In the genomic region with DNA sequence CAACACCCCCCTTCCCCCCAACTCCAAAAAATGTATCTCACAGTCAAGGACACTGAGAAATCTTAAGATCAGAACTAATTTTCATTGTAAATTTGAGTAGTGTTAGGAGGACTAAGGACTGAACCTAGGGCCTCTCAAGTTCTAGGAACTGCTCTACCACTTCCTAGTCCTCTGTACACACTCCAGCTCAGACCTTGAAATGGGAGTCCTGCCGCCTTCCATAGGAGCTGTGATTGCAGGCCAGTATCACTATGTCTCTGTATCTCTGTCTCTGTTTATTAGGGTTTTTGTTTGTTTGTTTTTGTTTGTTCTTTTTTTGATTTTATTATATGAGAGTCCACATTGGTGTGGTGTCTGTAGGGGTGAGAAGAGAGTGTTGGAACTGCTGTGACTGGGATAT, we compare ENCODE assay signal across 11 mouse cellular contexts. TPM values are rescaled to one million over a fixed set of nuclear protein-coding genes. Genes with fewer than 3 reads are reported as not detected.
DNase-seq lines count a peak whose midpoint lies in the region; ATAC-seq lines count a peak whose summit lies in the region.
"Had no signal": no experiment of that assay in that cellular context is flagged by ENCODE, and none has a peak within 500 bp of the region (broad histone marks: within the 10 kb centered on the region; RNA-seq: fewer than 3 reads in every experiment).

No protein-coding gene starts in this region.

- H3K9me3 ChIP-seq in intestine, embryonic 15.5 days, result no peaks in the 10 kb centered on the region
- H3K9me3 ChIP-seq in intestine, embryonic 16.5 days (ENCODE audit: control insufficient read depth, low read length), result no peaks in the 10 kb centered on the region
- no peaks in the 10 kb centered on the region for H3K9me3 ChIP-seq in hindbrain, embryonic 13.5 days
- H3K9me3 ChIP-seq in midbrain, embryonic 14.5 days (ENCODE audit: control insufficient read depth, low read length), result no peaks in the 10 kb centered on the region

- 0 out of 2 replicates have a peak overlapping the region, but pooled peaks have one; percentile 24 for H3K4me2 ChIP-seq in intestine, embryonic 15.5 days (replicated peaks)
- no peak overlapping the region for H3K4me2 ChIP-seq in intestine, embryonic 16.5 days (ENCODE audit: low read depth, low read length)
- H3K4me2 ChIP-seq in hindbrain, embryonic 13.5 days, result peak overlapping the region; percentile 41
- peak overlapping the region; percentile 43 for H3K4me2 ChIP-seq in midbrain, embryonic 14.5 days (ENCODE audit: low read length)

- 57% methylated on average over 1 of the region's 1 CpGs for WGBS in intestine, embryonic 15.5 days
- WGBS in intestine, embryonic 16.5 days, result 50% methylated on average over 1 of the region's 1 CpGs
- whole genome bisulfite sequencing in hindbrain, embryonic 13.5 days, result 65% methylated on average over 1 of the region's 1 CpGs
- 86% methylated on average over 1 of the region's 1 CpGs for WGBS in midbrain, embryonic 14.5 days

- H3K27ac ChIP-seq in intestine, embryonic 15.5 days, result no peak overlapping the region
- no peak overlapping the region for H3K27ac ChIP-seq in intestine, embryonic 16.5 days (ENCODE audit: low read length)
- H3K27ac ChIP-seq in hindbrain, embryonic 13.5 days, result no peak overlapping the region
- no peak overlapping the region for H3K27ac ChIP-seq in midbrain, embryonic 14.5 days (replicated peaks; ENCODE audit: low read depth, low read length)

- no peaks in the 10 kb centered on the region for H3K27me3 ChIP-seq in intestine, embryonic 15.5 days (replicated peaks)
- no peaks in the 10 kb centered on the region for H3K27me3 ChIP-seq in intestine, embryonic 16.5 days (replicated peaks; ENCODE audit: control insufficient read depth, insufficient read depth, low read length)
- H3K27me3 ChIP-seq in hindbrain, embryonic 13.5 days, result no peaks in the 10 kb centered on the region
- no peaks in the 10 kb centered on the region for H3K27me3 ChIP-seq in midbrain, embryonic 14.5 days (ENCODE audit: control insufficient read depth, insufficient read depth, low read length)

- 0 out of 2 replicates have a peak, but pooled peaks cover 4% of the 10 kb centered on the region for H3K4me1 ChIP-seq in intestine, embryonic 15.5 days (replicated peaks)
- H3K4me1 ChIP-seq in intestine, embryonic 16.5 days (ENCODE audit: control insufficient read depth, insufficient read depth, low read length), result peaks cover 3% of the 10 kb centered on the region; the same call in 1 of the 2 replicates
- H3K4me1 ChIP-seq in hindbrain, embryonic 13.5 days (replicated peaks), result peaks cover 14% of the 10 kb centered on the region
- peaks cover 14% of the 10 kb centered on the region for H3K4me1 ChIP-seq in midbrain, embryonic 14.5 days (ENCODE audit: control insufficient read depth, insufficient read depth, low read length)

- peak; percentile 2 for DNase-seq in ZHBTc4 (ENCODE audit: low read depth, low spot score)
- no peak for DNase-seq in midbrain, embryonic 14.5 days
- no peak for DNase-seq in adrenal gland, adult 2 months
- DNase-seq in B cell, adult 2 months, result no peak
- DNase-seq in left cerebral cortex, postnatal 36 days (ENCODE audit: low spot score in 2 of 2), result no peak
- DNase-seq: retina, postnatal 1 day had no signal

- intact Hi-C loops in left cerebral cortex, postnatal 36 days (cut with DNase I), result no loop called here

- H3K36me3 ChIP-seq in intestine, embryonic 15.5 days, result no peaks in the 10 kb centered on the region
- no peaks in the 10 kb centered on the region for H3K36me3 ChIP-seq in intestine, embryonic 16.5 days (ENCODE audit: control insufficient read depth, insufficient read depth, low read length)
- no peaks in the 10 kb centered on the region for H3K36me3 ChIP-seq in hindbrain, embryonic 13.5 days
- H3K36me3 ChIP-seq in midbrain, embryonic 14.5 days (ENCODE audit: control insufficient read depth, insufficient read depth, low read length), result no peaks in the 10 kb centered on the region

- no peak overlapping the region for H3K9ac ChIP-seq in intestine, embryonic 15.5 days
- no peak overlapping the region for H3K9ac ChIP-seq in intestine, embryonic 16.5 days (ENCODE audit: low read depth, low read length)
- no peak overlapping the region for H3K9ac ChIP-seq in hindbrain, embryonic 13.5 days
- no peak overlapping the region for H3K9ac ChIP-seq in midbrain, embryonic 14.5 days (replicated peaks; ENCODE audit: low read length)

- no peak for ATAC-seq in intestine, embryonic 15.5 days
- ATAC-seq in intestine, embryonic 16.5 days, result no peak
- ATAC-seq in hindbrain, embryonic 13.5 days (ENCODE audit: low FRiP score), result no peak
- ATAC-seq in midbrain, embryonic 14.5 days (ENCODE audit: low FRiP score, low TSS enrichment), result no peak
- ATAC-seq: inflammation-experienced regulatory T-cells, adult 6 months had no signal

- H3K4me3 ChIP-seq in intestine, embryonic 15.5 days (replicated peaks), result no peak overlapping the region
- no peak overlapping the region for H3K4me3 ChIP-seq in intestine, embryonic 16.5 days (ENCODE audit: low read length)
- peak overlapping the region; percentile 19; the same call in 1 of the 2 replicates for H3K4me3 ChIP-seq in hindbrain, embryonic 13.5 days
- no peak overlapping the region for H3K4me3 ChIP-seq in midbrain, embryonic 14.5 days (replicated peaks; ENCODE audit: low read depth, low read length)
- H3K4me3 ChIP-seq: erythroblast, embryonic 14.5 days had no signal

RNA-seq across cellular contexts. Expression of gene Ube3a, which starts 3.4 kb away (rescaled TPM):
- 114 and 136 TPM in 2 replicates for polyA plus RNA-seq in intestine, embryonic 15.5 days (2015; fragmentation: Nextera tagmentation; extraction: Ambion mirVana)
- polyA plus RNA-seq in intestine, embryonic 16.5 days (2015; fragmentation: Nextera tagmentation; extraction: Ambion mirVana), result 93.1 and 95.0 TPM in 2 replicates
- 190 and 192 TPM in 2 replicates for polyA plus RNA-seq in hindbrain, embryonic 13.5 days (2015; fragmentation: Nextera tagmentation; extraction: Ambion mirVana)
- polyA plus RNA-seq in midbrain, embryonic 14.5 days (2014; fragmentation: Nextera tagmentation; extraction: Ambion mirVana), result 167 and 191 TPM in 2 replicates
- 100 to 1,000 TPM; 132 to 157 TPM for total RNA-seq in adrenal gland, adult 2 months (2021)
- 568 and 630 TPM in 2 replicates for polyA plus RNA-seq in adrenal gland, adult 2 months (2012; rRNA removed)
- total RNA-seq in left cerebral cortex, postnatal 36 days (2021), result 100 to 1,000 TPM; 130 to 131 TPM
